Mouse (Mus musculus) neural tube, embryonic 12.5 days (tissue): ENCODE measurements around the gene Rccd1. TPM values are rescaled to one million over a fixed set of nuclear protein-coding genes. Genes with fewer than 3 reads are reported as not detected.

Source experiments
- ATAC-seq: fragments of 200-750 bp; cut with Nextera tagmentation; 2 replicates; pipeline ENCODE4 v1.8.0; 2017; ENCODE audit warnings: low read depth, mild to moderate bottlenecking, moderate TSS enrichment, moderate library complexity; ENCODE audit not compliant: low FRiP score
- H3K27ac ChIP-seq: fragments of 300-500 bp; sonication (generic); 2 replicates; pipeline ENCODE4 v1.5.1; 2016
- H3K27me3 ChIP-seq: fragments of 300-500 bp; sonication (generic); replicated peaks from 2 replicates; pipeline ENCODE4 v1.6.1; 2016; ENCODE audit warnings: mild to moderate bottlenecking
- H3K36me3 ChIP-seq: fragments of 300-500 bp; sonication (generic); 2 replicates; pipeline ENCODE4 v1.6.1; 2016; ENCODE audit warnings: mild to moderate bottlenecking
- H3K4me1 ChIP-seq: fragments of 300-500 bp; sonication (generic); 2 replicates; pipeline ENCODE4 v1.6.1; 2016
- H3K4me2 ChIP-seq: fragments of 300-500 bp; sonication (generic); replicated peaks from 2 replicates; pipeline ENCODE4 v1.6.1; 2016; ENCODE audit warnings: mild to moderate bottlenecking
- H3K4me3 ChIP-seq: fragments of 300-500 bp; sonication (generic); 2 replicates; pipeline ENCODE4 v1.5.1; 2016
- H3K9ac ChIP-seq: fragments of 300-500 bp; sonication (generic); 2 replicates; pipeline ENCODE4 v1.6.1; 2016; ENCODE audit warnings: mild to moderate bottlenecking
- H3K9me3 ChIP-seq: fragments of 300-500 bp; sonication (generic); 2 replicates; pipeline ENCODE4 v1.6.1; 2016; ENCODE audit warnings: mild to moderate bottlenecking
- WGBS: fragments of 180-500 bp; shearing (Covaris S2); methylation state at CpG from one replicate; pipeline ENCODE4 v1.1.7; 2016; 5-methylcytosine and 5-hydroxymethylcytosine counted together
- polyA plus RNA-seq: library from polyadenylated mRNA; unstranded; fragments of >200 nt; fragmentation: Nextera tagmentation; extraction: Ambion mirVana; gene quantifications from 2 replicates; pipeline ENCODE4 v1.2.1, GENCODE M21; 2016

Gene Rccd1
- polyA plus RNA-seq, 1 experiment from 2014 or later, result 10.2 TPM

- ATAC-seq, result no peak
- no peaks in the 10 kb centered on the region for H3K9me3 ChIP-seq
Measured at GRCm38 (mm10) chr7:80244851-80245250, 79.4 kb downstream of the Rccd1 start.

More at GRCm38 (mm10) chr7:80244851-80245250, 79.4 kb downstream of the Rccd1 start:
- no peak overlapping the region for H3K27ac ChIP-seq
- H3K4me1 ChIP-seq, result no peaks in the 10 kb centered on the region
- peaks cover 13% of the 10 kb centered on the region for H3K36me3 ChIP-seq
- no peak overlapping the region for H3K4me3 ChIP-seq
- no peak overlapping the region for H3K4me2 ChIP-seq
- no peaks in the 10 kb centered on the region for H3K27me3 ChIP-seq
- no peak overlapping the region for H3K9ac ChIP-seq
- WGBS, result 95% methylated on average over 4 of the region's 4 CpGs

Other genes with a start within 250 kb of the Rccd1 start
- 299 and 313 TPM in 2 replicates for gene Idh2, start 209.1 kb downstream of the Rccd1 start, polyA plus RNA-seq
- gene Sema4b, start 137.6 kb downstream of the Rccd1 start, polyA plus RNA-seq, result 18.9 and 20.5 TPM in 2 replicates
- 43.1 and 47.5 TPM in 2 replicates for gene Cib1, start 91.6 kb downstream of the Rccd1 start, polyA plus RNA-seq
- gene Gdpgp1, start 91.6 kb downstream of the Rccd1 start, polyA plus RNA-seq, result 4.9 and 5.0 TPM in 2 replicates
- gene Ttll13, start 78.1 kb downstream of the Rccd1 start, polyA plus RNA-seq, result 1.2 and 2.0 TPM in 2 replicates
- gene Ngrn, start 63.2 kb downstream of the Rccd1 start, polyA plus RNA-seq, result 51.9 and 54.9 TPM in 2 replicates
- 17.6 and 22.1 TPM in 2 replicates for gene Vps33b, start 54.8 kb downstream of the Rccd1 start, polyA plus RNA-seq
- gene Prc1, start 30.0 kb downstream of the Rccd1 start, polyA plus RNA-seq, result 121 and 123 TPM in 2 replicates
- 55.8 and 59.9 TPM in 2 replicates for gene Unc45a, start 16.6 kb upstream of the Rccd1 start, polyA plus RNA-seq
- gene Hddc3, start 18.6 kb upstream of the Rccd1 start, polyA plus RNA-seq, result 20.6 and 21.1 TPM in 2 replicates
- gene Man2a2, start 46.9 kb upstream of the Rccd1 start, polyA plus RNA-seq, result 25.0 and 25.5 TPM in 2 replicates
- 7.7 and 9.0 TPM in 2 replicates for gene Fes, start 63.5 kb upstream of the Rccd1 start, polyA plus RNA-seq
- 6.3 and 6.5 TPM in 2 replicates for gene Furin, start 81.0 kb upstream of the Rccd1 start, polyA plus RNA-seq
- gene Blm, start 210.7 kb upstream of the Rccd1 start, polyA plus RNA-seq, result 24.8 and 27.0 TPM in 2 replicates